Mouse (Mus musculus): ENCODE results near the gene Zfp553.

Zfp553 gene

GRCm38 (mm10) chr7:127271093-127271492 lies 38.2 kb downstream of the Zfp553 start:
- no peak for DNase-seq (ENCODE audit: low spot score)

- no peak for DNase-seq (ENCODE audit: low spot score)
Observed at GRCm38 (mm10) chr7:127272566-127272965, 39.7 kb downstream of the Zfp553 start.

DNA sequence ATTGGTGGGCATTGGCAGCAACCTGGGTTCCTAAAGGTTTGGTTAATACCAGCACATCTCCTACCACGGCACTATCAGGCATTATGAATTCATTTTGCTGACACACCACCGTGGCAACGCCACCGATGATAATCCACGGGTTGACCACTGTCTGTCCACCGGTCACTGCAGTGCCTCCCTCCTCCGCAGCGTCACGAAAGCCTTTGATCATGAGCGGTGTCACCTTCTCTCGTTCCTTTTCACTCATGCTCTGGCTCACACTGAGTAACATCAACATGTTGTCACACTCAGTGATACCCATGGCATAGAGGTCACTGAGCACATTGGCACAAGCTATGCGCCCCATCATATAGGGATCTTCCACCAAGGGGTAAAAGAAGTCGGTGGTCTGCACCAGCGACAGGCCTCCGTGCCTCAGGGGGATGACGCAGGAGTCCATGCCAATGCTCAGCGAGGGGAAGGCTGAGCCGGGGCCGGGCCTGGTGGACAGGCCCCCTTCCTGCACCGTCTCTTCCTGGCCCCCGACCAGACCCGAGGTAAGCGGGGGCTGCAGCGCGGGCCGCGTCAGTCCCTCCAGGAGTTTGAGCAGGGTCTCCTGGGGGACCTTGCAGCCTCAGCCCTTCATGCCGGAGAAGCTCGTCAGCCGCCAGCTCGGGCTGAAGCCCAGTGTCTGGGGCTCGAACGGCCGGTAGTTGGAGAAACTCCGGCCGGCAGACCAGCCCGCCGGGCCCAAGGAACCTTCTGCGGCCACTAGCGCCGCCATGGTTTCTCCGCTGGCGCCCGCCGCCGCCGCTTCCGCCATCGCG lies 40.5 kb downstream of the Zfp553 start:
- DNase-seq (ENCODE audit: low spot score): no peak

- DNase-seq (ENCODE audit: low spot score): peak; percentile 98
Observed at GRCm38 (mm10) chr7:127273925-127274789, 41.3 kb downstream of the Zfp553 start, which contains the start of gene Sephs2. TSS of gene Sephs2 (minus strand) at chr7:127274055.

- DNase-seq (ENCODE audit: low spot score): no peak
Observed at GRCm38 (mm10) chr7:127276519-127276961, 43.7 kb downstream of the Zfp553 start.

GRCm38 (mm10) chr7:127278311-127278710 lies 45.5 kb downstream of the Zfp553 start:
- DNase-seq (ENCODE audit: low spot score): peak; percentile 20

DNA sequence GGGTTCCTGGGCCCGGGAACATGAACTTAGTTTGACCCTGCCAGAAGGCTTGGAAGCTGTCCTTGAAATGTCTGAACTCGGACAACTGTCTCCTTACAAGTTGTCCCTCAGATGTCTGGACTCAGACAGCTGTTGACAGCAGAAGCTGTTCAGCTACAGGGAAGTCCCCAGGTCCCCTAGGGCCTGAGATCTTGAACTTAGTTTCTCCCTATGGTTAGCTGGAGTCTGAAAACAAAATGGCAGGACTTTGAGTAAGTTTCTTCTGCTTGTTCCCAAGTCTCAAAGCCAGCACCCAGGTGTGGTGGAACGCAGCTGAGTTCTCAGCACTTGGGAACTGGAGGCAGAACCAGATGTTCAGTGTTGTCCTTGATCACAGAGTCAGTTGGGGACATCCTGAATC lies 47.2 kb downstream of the Zfp553 start:
- no peak for DNase-seq (ENCODE audit: low spot score)

GRCm38 (mm10) chr7:127281114-127281513 lies 48.3 kb downstream of the Zfp553 start:
- no peak for DNase-seq (ENCODE audit: low spot score)

DNA sequence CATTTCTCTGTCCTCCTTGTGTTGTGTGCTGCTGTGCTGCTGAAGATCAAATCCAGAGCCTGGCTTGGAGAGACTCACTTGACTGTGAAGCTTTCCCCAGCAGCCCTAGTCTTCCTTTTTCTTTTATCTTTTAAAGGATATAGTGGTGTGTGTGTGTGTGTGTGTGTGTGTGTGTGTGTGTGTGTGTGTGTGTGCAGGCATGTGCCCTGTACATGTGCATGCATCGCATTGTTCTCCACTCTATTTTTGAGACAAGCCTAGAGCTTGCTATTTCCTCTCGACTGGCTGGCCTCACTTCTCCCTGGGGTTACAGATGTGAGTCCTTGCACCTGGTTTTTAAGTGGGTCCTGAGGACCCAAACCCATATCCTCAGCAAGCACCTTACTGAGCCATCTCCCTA lies 49.3 kb downstream of the Zfp553 start:
- no peak for DNase-seq (ENCODE audit: low spot score)

DNA sequence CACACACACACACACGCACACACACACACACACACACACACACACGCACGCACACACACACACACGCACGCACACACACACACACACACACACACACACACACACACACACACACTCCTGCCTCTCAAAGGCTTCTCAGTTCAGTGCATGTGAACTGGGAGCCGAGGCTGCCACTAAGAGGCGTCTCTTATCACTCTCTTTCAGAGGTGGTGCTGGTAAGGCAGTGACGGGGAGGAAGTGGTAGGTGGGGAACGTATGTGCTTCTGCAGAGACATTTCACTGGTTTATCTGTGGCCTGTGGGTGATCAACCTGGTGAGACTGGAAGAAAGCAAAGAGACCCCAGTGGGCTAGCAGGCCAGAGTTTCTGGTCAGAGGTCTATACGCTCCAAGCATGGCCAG lies 52.3 kb downstream of the Zfp553 start:
- DNase-seq (ENCODE audit: low spot score): no peak

Measured in layer of hippocampus, adult 11-12 months (tissue).